Mouse (Mus musculus): Measurements from ENCODE around the gene Asah2. TPM values are rescaled to one million over a fixed set of nuclear protein-coding genes. Genes with fewer than 3 reads are reported as not detected.
A peak's percentile ranks its signal among the peaks of the same experiment; 100 is the strongest.

Asah2 gene
- polyA plus RNA-seq, 1 experiment from 2014 or later: 0.54 TPM

GRCm38 (mm10) chr19:32124155-32124554 is 16.1 kb upstream of the Asah2 start:
- no peaks in the 10 kb centered on the region for H3K36me3 ChIP-seq (replicated peaks)
- no peak overlapping the region for H3K4me3 ChIP-seq
- H3K9me3 ChIP-seq: no peaks in the 10 kb centered on the region
- no peak for ATAC-seq (replicated peaks)
- no peaks in the 10 kb centered on the region for H3K27me3 ChIP-seq (replicated peaks)
- no peak overlapping the region for H3K9ac ChIP-seq
- H3K4me1 ChIP-seq: no peaks in the 10 kb centered on the region
- no peak overlapping the region for H3K27ac ChIP-seq
- no peak overlapping the region for H3K4me2 ChIP-seq
- 94% methylated on average over 9 of the region's 9 CpGs for WGBS

- Histone ChIP-seq H3K9ac (no peak overlapping the region), H3K4me1 (no peaks in the 10 kb centered on the region), H3K4me3 (no peak overlapping the region), H3K9me3 (no peaks in the 10 kb centered on the region), H3K27me3 (replicated peaks) (no peaks in the 10 kb centered on the region), H3K36me3 (replicated peaks) (no peaks in the 10 kb centered on the region), H3K4me2 (no peak overlapping the region), H3K27ac (no peak overlapping the region)
- 93% methylated on average over 5 of the region's 5 CpGs for WGBS
- no peak for ATAC-seq (replicated peaks)
Observed at GRCm38 (mm10) chr19:32123196-32123595, 15.2 kb upstream of the Asah2 start.

GRCm38 (mm10) chr19:32120798-32121197 is 12.8 kb upstream of the Asah2 start:
- Histone ChIP-seq H3K4me1 (no peaks in the 10 kb centered on the region), H3K4me2 (no peak overlapping the region), H3K27me3 (replicated peaks) (no peaks in the 10 kb centered on the region), H3K9ac (no peak overlapping the region), H3K27ac (no peak overlapping the region), H3K36me3 (replicated peaks) (no peaks in the 10 kb centered on the region), H3K4me3 (no peak overlapping the region), H3K9me3 (no peaks in the 10 kb centered on the region)
- no peak for ATAC-seq (replicated peaks)
- WGBS: 93% methylated on average over 1 of the region's 1 CpGs

- WGBS: 83% methylated on average over 2 of the region's 2 CpGs
- Histone ChIP-seq H3K4me1 (no peaks in the 10 kb centered on the region), H3K27me3 (replicated peaks) (no peaks in the 10 kb centered on the region), H3K4me3 (no peak overlapping the region), H3K4me2 (no peak overlapping the region), H3K9ac (no peak overlapping the region), H3K9me3 (no peaks in the 10 kb centered on the region), H3K36me3 (replicated peaks) (no peaks in the 10 kb centered on the region), H3K27ac (no peak overlapping the region)
- ATAC-seq (replicated peaks): no peak
Observed at GRCm38 (mm10) chr19:32119666-32120065, 11.7 kb upstream of the Asah2 start.

GRCm38 (mm10) chr19:32118496-32118895 is 10.5 kb upstream of the Asah2 start:
- Histone ChIP-seq H3K4me1 (no peaks in the 10 kb centered on the region), H3K27me3 (replicated peaks) (no peaks in the 10 kb centered on the region), H3K27ac (no peak overlapping the region), H3K4me3 (no peak overlapping the region), H3K4me2 (no peak overlapping the region), H3K9me3 (no peaks in the 10 kb centered on the region), H3K36me3 (replicated peaks) (no peaks in the 10 kb centered on the region), H3K9ac (no peak overlapping the region)
- ATAC-seq (replicated peaks): no peak
- 94% methylated on average over 3 of the region's 3 CpGs for WGBS

GRCm38 (mm10) chr19:32117484-32118018 is 9.5 kb upstream of the Asah2 start:
- Histone ChIP-seq H3K9me3 (no peaks in the 10 kb centered on the region), H3K36me3 (replicated peaks) (no peaks in the 10 kb centered on the region), H3K4me3 (no peak overlapping the region), H3K4me2 (no peak overlapping the region), H3K9ac (no peak overlapping the region), H3K27me3 (replicated peaks) (no peaks in the 10 kb centered on the region), H3K4me1 (no peaks in the 10 kb centered on the region), H3K27ac (no peak overlapping the region)
- ATAC-seq (replicated peaks): no peak
- WGBS: 83% methylated on average over 6 of the region's 6 CpGs

GRCm38 (mm10) chr19:32111866-32112790 is 4.1 kb upstream of the Asah2 start:
- 89% methylated on average over 8 of the region's 8 CpGs for WGBS
- H3K9ac ChIP-seq: no peak overlapping the region
- no peak overlapping the region for H3K4me3 ChIP-seq
- H3K36me3 ChIP-seq (replicated peaks): no peaks in the 10 kb centered on the region
- H3K27me3 ChIP-seq (replicated peaks): no peaks in the 10 kb centered on the region
- no peak for ATAC-seq (replicated peaks)
- no peak overlapping the region for H3K4me2 ChIP-seq
- H3K27ac ChIP-seq: no peak overlapping the region
- no peaks in the 10 kb centered on the region for H3K4me1 ChIP-seq
- no peaks in the 10 kb centered on the region for H3K9me3 ChIP-seq

- Histone ChIP-seq H3K4me3 (no peak overlapping the region), H3K36me3 (replicated peaks) (no peaks in the 10 kb centered on the region), H3K4me1 (peaks cover 7% of the 10 kb centered on the region; the same call in 1 of the 2 replicates), H3K27me3 (replicated peaks) (0 out of 2 replicates have a peak, but pooled peaks cover 3% of the 10 kb centered on the region), H3K9me3 (no peaks in the 10 kb centered on the region), H3K9ac (no peak overlapping the region), H3K4me2 (no peak overlapping the region), H3K27ac (no peak overlapping the region)
- ATAC-seq (replicated peaks): no peak
- WGBS: 97% methylated on average over 2 of the region's 2 CpGs
Observed at GRCm38 (mm10) chr19:32106750-32107149, 1.3 kb downstream of the Asah2 start.

- ATAC-seq (replicated peaks): no peak
- no peaks in the 10 kb centered on the region for H3K36me3 ChIP-seq (replicated peaks)
- 77% methylated on average over 4 of the region's 4 CpGs for WGBS
- H3K9me3 ChIP-seq: no peaks in the 10 kb centered on the region
- H3K9ac ChIP-seq: no peak overlapping the region
- H3K4me1 ChIP-seq: peaks cover 7% of the 10 kb centered on the region; the same call in 1 of the 2 replicates
- H3K4me3 ChIP-seq: no peak overlapping the region
- H3K27ac ChIP-seq: no peak overlapping the region
- no peak overlapping the region for H3K4me2 ChIP-seq
- H3K27me3 ChIP-seq (replicated peaks): 0 out of 2 replicates have a peak, but pooled peaks cover 3% of the 10 kb centered on the region
Observed at GRCm38 (mm10) chr19:32104217-32104616, 3.8 kb downstream of the Asah2 start.

GRCm38 (mm10) chr19:32102976-32103300 is 5.1 kb downstream of the Asah2 start:
- Histone ChIP-seq H3K27me3 (replicated peaks) (0 out of 2 replicates have a peak, but pooled peaks cover 3% of the 10 kb centered on the region), H3K4me2 (peak overlapping the region; percentile 58), H3K9me3 (no peaks in the 10 kb centered on the region), H3K4me1 (peaks cover 7% of the 10 kb centered on the region; the same call in 1 of the 2 replicates), H3K4me3 (peak overlapping the region; percentile 39), H3K27ac (peak overlapping the region; percentile 55), H3K9ac (peak overlapping the region; percentile 43), H3K36me3 (replicated peaks) (no peaks in the 10 kb centered on the region)
- WGBS: 5% methylated on average over 9 of the region's 9 CpGs
- peak; percentile 80 for ATAC-seq (replicated peaks)

GRCm38 (mm10) chr19:32102294-32102975 is 5.6 kb downstream of the Asah2 start:
- Histone ChIP-seq H3K9me3 (no peaks in the 10 kb centered on the region), H3K27ac (peak overlapping the region; percentile 55), H3K4me1 (peaks cover 7% of the 10 kb centered on the region; the same call in 1 of the 2 replicates), H3K4me2 (peak overlapping the region; percentile 58), H3K36me3 (replicated peaks) (no peaks in the 10 kb centered on the region), H3K27me3 (replicated peaks) (0 out of 2 replicates have a peak, but pooled peaks cover 3% of the 10 kb centered on the region), H3K9ac (peak overlapping the region; percentile 43), H3K4me3 (peak overlapping the region; percentile 39)
- ATAC-seq (replicated peaks): peak; percentile 70
- 15% methylated on average over 18 of the region's 18 CpGs for WGBS

GRCm38 (mm10) chr19:32098582-32098981 is 9.4 kb downstream of the Asah2 start:
- 79% methylated on average over 3 of the region's 3 CpGs for WGBS
- H3K4me2 ChIP-seq: no peak overlapping the region
- H3K27me3 ChIP-seq (replicated peaks): no peaks in the 10 kb centered on the region
- no peak overlapping the region for H3K27ac ChIP-seq
- H3K36me3 ChIP-seq (replicated peaks): no peaks in the 10 kb centered on the region
- H3K9ac ChIP-seq: no peak overlapping the region
- no peaks in the 10 kb centered on the region for H3K9me3 ChIP-seq
- peaks cover 7% of the 10 kb centered on the region; the same call in 1 of the 2 replicates for H3K4me1 ChIP-seq
- H3K4me3 ChIP-seq: no peak overlapping the region
- no peak for ATAC-seq (replicated peaks)

Data from midbrain, embryonic 15.5 days (tissue).